Mouse (Mus musculus) kidney, embryonic 16.5 days (tissue): ENCODE measurements at regions not wholly inside any gene's neighbourhood (a gene's known extent, or its start where the extent isn't known, plus 50 kb on each side); places are given as distances from the start of the nearest gene placed in this dataset.

Experiments used
- ATAC-seq: fragments of 200-750 bp; cut with Nextera tagmentation; 2 replicates; pipeline ENCODE4 v1.8.0; 2017; ENCODE audit warnings: moderate TSS enrichment; ENCODE audit not compliant: low FRiP score, low TSS enrichment
- H3K27ac ChIP-seq: fragments of 300-500 bp; sonication (generic); 2 replicates; pipeline ENCODE4 v1.5.1; 2014; ENCODE audit warnings: low read length
- H3K27me3 ChIP-seq: fragments of 300-500 bp; sonication (generic); 2 replicates; pipeline ENCODE4 v1.6.1; 2014; ENCODE audit warnings: low read length, control low read depth, mixed read lengths; ENCODE audit not compliant: insufficient read depth
- H3K36me3 ChIP-seq: fragments of 300-500 bp; sonication (generic); 2 replicates; pipeline ENCODE4 v1.6.1; 2014; ENCODE audit warnings: low read length, control low read depth, mixed read lengths; ENCODE audit not compliant: insufficient read depth
- H3K4me1 ChIP-seq: fragments of 300-500 bp; sonication (generic); 2 replicates; pipeline ENCODE4 v1.6.1; 2014; ENCODE audit warnings: low read length, control low read depth, mixed read lengths; ENCODE audit not compliant: insufficient read depth
- H3K4me2 ChIP-seq: fragments of 300-500 bp; sonication (generic); replicated peaks from 2 replicates; pipeline ENCODE4 v1.6.1; 2014; ENCODE audit warnings: low read depth, low read length
- H3K4me3 ChIP-seq: fragments of 300-500 bp; sonication (generic); 2 replicates; pipeline ENCODE4 v1.5.1; 2014; ENCODE audit warnings: mild to moderate bottlenecking, low read length
- H3K9ac ChIP-seq: fragments of 300-500 bp; sonication (generic); replicated peaks from 2 replicates; pipeline ENCODE4 v1.6.1; 2014; ENCODE audit warnings: low read length
- H3K9me3 ChIP-seq: fragments of 300-500 bp; sonication (generic); 2 replicates; pipeline ENCODE4 v1.6.1; 2016; ENCODE audit warnings: low read length, control low read depth

DNA sequence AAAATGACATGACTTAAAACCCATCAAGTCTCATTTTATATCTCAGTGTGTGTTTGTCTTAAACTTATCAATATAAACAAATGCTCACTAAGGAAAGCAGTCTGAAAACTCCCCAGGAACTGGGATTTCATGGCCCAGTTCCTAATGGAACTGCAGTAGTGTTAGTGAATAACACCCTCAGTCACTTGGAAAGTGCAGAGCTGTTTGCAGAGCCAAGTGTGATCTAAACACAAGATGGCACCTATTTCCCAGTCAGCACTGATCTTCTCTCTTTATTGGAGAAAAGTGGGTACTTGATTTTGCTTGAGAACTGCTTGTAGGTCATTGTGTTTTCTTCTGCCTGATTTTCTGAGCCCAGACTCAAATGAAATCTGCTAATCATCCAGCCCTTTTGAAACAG is 467.7 kb upstream of the Rgmb start:
- no peak for ATAC-seq

More for the DNA sequence above, 467.7 kb upstream of the Rgmb start:
- no peak overlapping the region for H3K4me2 ChIP-seq
- H3K4me3 ChIP-seq, result no peak overlapping the region
- H3K9me3 ChIP-seq, result no peaks in the 10 kb centered on the region
- no peaks in the 10 kb centered on the region for H3K27me3 ChIP-seq
- H3K9ac ChIP-seq, result no peak overlapping the region
- H3K27ac ChIP-seq, result no peak overlapping the region
- no peaks in the 10 kb centered on the region for H3K36me3 ChIP-seq
- H3K4me1 ChIP-seq, result no peaks in the 10 kb centered on the region
